8 mouse cellular contexts compared by ENCODE assay signal in genomic region chr8:110168046-110168445, GRCm38 (mm10). TPM values are rescaled to one million over a fixed set of nuclear protein-coding genes. Genes with fewer than 3 reads are reported as not detected.
DNase-seq lines count a peak whose midpoint lies in the region.

Gene Calb2 (minus strand): TSS chr8:110168210.

- DNase-seq in adrenal gland, adult (ENCODE audit: inconsistent age in 2 of 2, low spot score in 1 of 2), result peak; percentile 15 to 32
- DNase-seq in adrenal gland, adult 8-10 months, result no peak
- DNase-seq in cerebellum, postnatal 10 days, result peak; percentile 95 to 97
- DNase-seq in frontal cortex, adult 2 months (ENCODE audit: extremely low spot score in 1 of 2, low spot score in 1 of 2), result peak in 1 of 2 experiments; percentile 74
- DNase-seq in induced T-regulatory cell, adult 2 months (ENCODE audit: low read depth), result peak; percentile 12
- DNase-seq in left cerebral cortex, postnatal 10 days (ENCODE audit: extremely low spot score in 1 of 2, low spot score in 2 of 2), result peak; percentile 67 to 82
- peak; percentile 80 for DNase-seq in mesoderm, embryonic 11.5 days (ENCODE audit: low read depth, low spot score)
- peak; percentile 2 for DNase-seq in skeletal muscle tissue, adult 2 months (ENCODE audit: low read depth, low spot score)

- intact Hi-C loops in left cerebral cortex, postnatal 10 days (cut with DNase I), result loop anchor here (1.0 kb wide), 1 partner anchor 310 kb away; no protein-coding TSS in a partner anchor

RNA-seq across cellular contexts. Expression of gene Calb2, which starts in this region (rescaled TPM):
- total RNA-seq in adrenal gland, adult 8-10 months (2022), result 1 to 10 TPM in 2 of 4 experiments, under 1 TPM in 1, not detected in 1; 0.52 to 2.2 (median 1.5) TPM
- 368 and 421 TPM in 2 replicates for polyA plus RNA-seq in frontal cortex, adult 2 months (2012; rRNA removed)
- 10 to 100 TPM; 59.2 to 70.7 TPM for total RNA-seq in left cerebral cortex, postnatal 10 days (2021)

Comparison
In these comparisons a context has a peak if more than half of its experiments do, and no peak if none do; other contexts are left out.
1. RNA of gene Calb2 (total RNA-seq): 59.2 to 70.7 TPM in left cerebral cortex, postnatal 10 days; 0.52 to 2.2 TPM in adrenal gland, adult 8-10 months; every median in the first group is over 10 times any median in the second.